Mouse (Mus musculus): ENCODE results near the gene AA467197.

- TF ChIP-seq CTCF (IDR thresholded peaks at IDR 0.05; ENCODE audit: borderline replicate concordance, insufficient read depth, low read depth, low read length) (no peak), POLR2A (IDR thresholded peaks at IDR 0.05; ENCODE audit: borderline replicate concordance, insufficient read depth, low read length) (no peak)
Measured at GRCm38 (mm10) chr2:122686665-122687064, 49.9 kb downstream of the AA467197 start.

Data from cerebellum, adult 2 months (tissue).